Mouse (Mus musculus) neutrophil, adult 65 days (primary cell): ENCODE data around the gene Lima1. TPM values are rescaled to one million over a fixed set of nuclear protein-coding genes. Genes with fewer than 3 reads are reported as not detected.

Source experiments
- total RNA-seq: library from RNA; stranded (reverse); gene quantifications from 2 replicates; pipeline ENCODE4 v1.2.4, GENCODE M21; 2023

Gene Lima1
- 11.1 and 13.3 TPM in 2 replicates for total RNA-seq

DNA sequence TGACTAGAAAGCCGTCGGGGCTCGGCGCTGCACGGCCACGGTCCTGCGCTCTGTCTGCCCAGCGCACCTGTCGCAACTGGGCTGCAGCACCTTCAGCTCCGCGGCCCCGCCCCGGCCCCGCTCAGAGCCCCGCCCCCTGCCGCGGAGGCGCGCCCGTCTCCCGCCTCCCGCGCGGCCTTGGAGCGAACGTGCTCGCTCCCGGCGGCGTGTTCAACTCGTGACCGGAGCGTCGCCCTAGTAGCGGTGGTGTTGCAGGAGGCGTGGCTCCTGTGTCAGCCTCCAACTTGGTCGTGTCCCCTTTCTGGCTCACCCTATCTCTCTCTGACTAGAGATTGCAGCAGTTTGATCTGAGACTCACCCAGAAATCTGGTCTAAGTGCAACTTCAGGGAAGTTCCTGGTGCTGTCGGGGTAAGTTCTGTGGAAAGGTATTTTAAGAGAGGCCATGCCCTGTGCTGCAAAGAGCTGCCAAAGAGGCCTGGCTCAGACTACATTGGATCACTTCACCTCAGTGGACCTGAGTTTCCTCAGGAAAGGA is at the start of gene Lima1:
Gene Lima1, minus strand, starts transcription at position 123 of the 536 bp plus-strand sequence.

DNA sequence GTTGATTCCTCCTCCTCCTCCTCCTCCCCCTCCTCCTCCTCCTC is 102.6 kb downstream of the Lima1 start, which contains the start of gene Cers5:
Gene Cers5, minus strand, starts transcription at position 5 of the 44 bp plus-strand sequence.

Other genes starting within 250 kb of the Lima1 start
- gene Racgap1, start 223.8 kb downstream of the Lima1 start, total RNA-seq, result 68.7 and 70.9 TPM in 2 replicates
- 0.28 TPM in 1 of 2 replicates, not detected in the other for gene Asic1, start 205.1 kb downstream of the Lima1 start, total RNA-seq
- 18.8 and 19.3 TPM in 2 replicates for gene Smarcd1, start 173.3 kb downstream of the Lima1 start, total RNA-seq
- gene Gm17349, start 170.0 kb downstream of the Lima1 start, total RNA-seq, result 2.2 and 3.7 TPM in 2 replicates
- gene Gpd1, start 157.9 kb downstream of the Lima1 start, total RNA-seq, result 0.18 and 0.22 TPM in 2 replicates
- gene Cox14, start 149.8 kb downstream of the Lima1 start, total RNA-seq, result 35.1 and 44.7 TPM in 2 replicates
- gene Cers5, start 102.6 kb downstream of the Lima1 start, total RNA-seq, result 25.3 and 30.6 TPM in 2 replicates
- not detected in 2 replicates for gene Fam186a, start 91.6 kb upstream of the Lima1 start, total RNA-seq
- gene Larp4, start 94.6 kb upstream of the Lima1 start, total RNA-seq, result 27.8 and 43.1 TPM in 2 replicates
- gene Dip2b, start 163.2 kb upstream of the Lima1 start, total RNA-seq, result 26.0 and 43.2 TPM in 2 replicates